Mouse (Mus musculus): ENCODE data around the gene H2-Ke6. TPM values are rescaled to one million over a fixed set of nuclear protein-coding genes. Genes with fewer than 3 reads are reported as not detected.

The H2-Ke6 gene
- polyA plus RNA-seq, 2 experiments = 22.3 to 30.6 TPM

- no peak for DNase-seq (ENCODE audit: low read depth in 3 of 3, low spot score in 3 of 3)
- ATAC-seq (ENCODE audit: insufficient read depth) = no peak
- Histone ChIP-seq H3K4me1 (replicated peaks; ENCODE audit: control insufficient read depth in 2 of 2, insufficient read depth in 2 of 2, low read length in 1 of 2) (no peaks in the 10 kb centered on the region), H3K27ac (no peak overlapping the region), H3K4me2 (ENCODE audit: low read depth) (no peak overlapping the region), H3K36me3 (replicated peaks; ENCODE audit: control insufficient read depth, insufficient read depth, low read depth) (no peaks in the 10 kb centered on the region), H3K9me3 (ENCODE audit: control insufficient read depth, low read length) (no peaks in the 10 kb centered on the region), H3K4me3 (ENCODE audit: insufficient read depth in 1 of 2, low read depth in 2 of 2, low read length in 2 of 2) (no peak overlapping the region), H3K27me3 (ENCODE audit: control insufficient read depth, insufficient read depth, low read length) (no peaks in the 10 kb centered on the region), H3K9ac (replicated peaks) (no peak overlapping the region)
- WGBS (ENCODE audit: insufficient replicate concordance) = 19% methylated on average over 6 of the region's 7 CpGs
- TF ChIP-seq EP300 (IDR thresholded peaks at IDR 0.05; ENCODE audit: low read depth) (no peak), CTCF (IDR thresholded peaks at IDR 0.05; ENCODE audit: low read depth) (no peak)
These were observed 29.4 kb upstream of the H2-Ke6 start for GRCm38 (mm10) chr17:34057224-34057623.

DNA sequence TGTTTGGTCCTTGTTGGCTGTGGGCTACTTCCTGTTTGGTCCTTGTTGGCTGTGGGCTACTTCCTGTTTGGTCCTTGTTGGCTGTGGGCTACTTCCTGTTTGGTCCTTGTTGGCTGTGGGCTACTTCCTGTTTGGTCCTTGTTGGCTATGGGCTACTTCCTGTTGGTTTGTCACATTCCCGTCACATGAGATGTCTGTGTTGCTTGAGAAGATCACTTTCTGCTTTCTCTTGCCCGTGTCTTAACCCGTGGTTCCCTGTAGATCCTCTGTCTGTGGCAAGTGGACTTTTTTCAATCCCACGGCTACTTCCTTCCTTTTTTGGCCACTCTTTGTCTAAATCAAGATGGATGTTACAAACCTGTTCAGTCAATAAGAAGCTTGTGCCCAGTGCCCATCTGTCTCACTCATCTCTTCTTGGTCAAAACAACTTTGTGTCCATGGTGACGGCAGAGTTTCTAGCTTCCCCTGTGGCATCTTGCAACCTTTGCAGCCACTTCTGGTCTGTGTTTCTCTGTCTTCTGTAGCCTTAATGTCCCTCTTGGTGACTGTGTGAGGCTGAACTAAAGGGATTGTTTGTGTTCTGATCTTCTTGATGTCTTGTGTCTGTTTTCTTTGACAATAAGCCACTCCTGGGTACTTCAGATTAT lies 19.7 kb upstream of the H2-Ke6 start:
- H3K4me2 ChIP-seq (ENCODE audit: low read depth) = no peak overlapping the region
- no peaks in the 10 kb centered on the region for H3K27me3 ChIP-seq (ENCODE audit: control insufficient read depth, insufficient read depth, low read length)
- ATAC-seq (ENCODE audit: insufficient read depth) = no peak
- H3K9me3 ChIP-seq (ENCODE audit: control insufficient read depth, low read length) = no peaks in the 10 kb centered on the region
- no peak overlapping the region for H3K4me3 ChIP-seq (ENCODE audit: insufficient read depth in 1 of 2, low read depth in 2 of 2, low read length in 2 of 2)
- H3K27ac ChIP-seq = no peak overlapping the region
- WGBS (ENCODE audit: insufficient replicate concordance) = 44% methylated on average over 5 of the region's 5 CpGs
- no peaks in the 10 kb centered on the region for H3K4me1 ChIP-seq (replicated peaks; ENCODE audit: control insufficient read depth in 2 of 2, insufficient read depth in 2 of 2, low read length in 1 of 2)
- no peak for DNase-seq (ENCODE audit: low read depth in 3 of 3, low spot score in 3 of 3)
- H3K9ac ChIP-seq (replicated peaks) = no peak overlapping the region
- TF ChIP-seq CTCF (IDR thresholded peaks at IDR 0.05; ENCODE audit: low read depth) (no peak), EP300 (IDR thresholded peaks at IDR 0.05; ENCODE audit: low read depth) (no peak)
- H3K36me3 ChIP-seq (replicated peaks; ENCODE audit: control insufficient read depth, insufficient read depth, low read depth) = no peaks in the 10 kb centered on the region

DNA sequence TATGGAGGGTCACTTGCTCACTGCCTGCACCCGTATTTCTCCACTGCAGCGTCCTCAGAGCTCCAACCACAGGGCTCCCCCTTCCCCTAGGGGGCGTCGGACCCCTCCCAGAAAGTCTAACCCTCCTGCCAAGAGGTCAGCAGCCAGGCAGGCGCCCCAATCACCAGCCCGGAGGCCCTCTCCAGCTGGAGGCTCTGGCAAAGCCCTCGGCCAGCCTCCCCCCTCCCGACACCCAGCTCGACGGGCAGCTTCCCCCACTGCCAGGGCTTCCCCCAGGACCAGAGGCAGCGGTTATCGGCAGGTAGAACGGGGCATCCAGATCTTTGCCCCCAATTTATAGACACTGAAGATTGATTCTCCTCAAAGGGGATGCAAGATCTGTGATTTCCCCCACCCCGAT lies 18.1 kb upstream of the H2-Ke6 start:
- Histone ChIP-seq H3K9me3 (ENCODE audit: control insufficient read depth, low read length) (no peaks in the 10 kb centered on the region), H3K4me3 (ENCODE audit: insufficient read depth in 1 of 2, low read depth in 2 of 2, low read length in 2 of 2) (no peak overlapping the region), H3K9ac (replicated peaks) (no peak overlapping the region), H3K4me1 (replicated peaks; ENCODE audit: control insufficient read depth in 2 of 2, insufficient read depth in 2 of 2, low read length in 1 of 2) (no peaks in the 10 kb centered on the region), H3K36me3 (replicated peaks; ENCODE audit: control insufficient read depth, insufficient read depth, low read depth) (no peaks in the 10 kb centered on the region), H3K4me2 (ENCODE audit: low read depth) (no peak overlapping the region), H3K27me3 (ENCODE audit: control insufficient read depth, insufficient read depth, low read length) (no peaks in the 10 kb centered on the region), H3K27ac (no peak overlapping the region)
- no peak for TF ChIP-seq EP300 (IDR thresholded peaks at IDR 0.05; ENCODE audit: low read depth)
- no peak for TF ChIP-seq CTCF (IDR thresholded peaks at IDR 0.05; ENCODE audit: low read depth)
- DNase-seq (ENCODE audit: low read depth in 3 of 3, low spot score in 3 of 3) (no peak), ATAC-seq (ENCODE audit: insufficient read depth) (no peak)
- WGBS (ENCODE audit: insufficient replicate concordance) = 65% methylated on average over 14 of the region's 14 CpGs

GRCm38 (mm10) chr17:34039562-34040450 lies 11.9 kb upstream of the H2-Ke6 start:
- H3K4me2 ChIP-seq (ENCODE audit: low read depth) = no peak overlapping the region
- 32% methylated on average over 17 of the region's 17 CpGs for WGBS (ENCODE audit: insufficient replicate concordance)
- no peaks in the 10 kb centered on the region for H3K9me3 ChIP-seq (ENCODE audit: control insufficient read depth, low read length)
- DNase-seq (ENCODE audit: low read depth in 3 of 3, low spot score in 3 of 3) = no peak
- ATAC-seq (ENCODE audit: insufficient read depth) = no peak
- no peak overlapping the region for H3K4me3 ChIP-seq (ENCODE audit: insufficient read depth in 1 of 2, low read depth in 2 of 2, low read length in 2 of 2)
- peaks cover 6% of the 10 kb centered on the region for H3K27me3 ChIP-seq (ENCODE audit: control insufficient read depth, insufficient read depth, low read length)
- no peak overlapping the region for H3K27ac ChIP-seq
- no peak for TF ChIP-seq EP300 (IDR thresholded peaks at IDR 0.05; ENCODE audit: low read depth)
- TF ChIP-seq CTCF (IDR thresholded peaks at IDR 0.05; ENCODE audit: low read depth) = no peak
- no peak overlapping the region for H3K9ac ChIP-seq (replicated peaks)
- H3K36me3 ChIP-seq (replicated peaks; ENCODE audit: control insufficient read depth, insufficient read depth, low read depth) = peaks cover 4% of the 10 kb centered on the region
- H3K4me1 ChIP-seq (replicated peaks; ENCODE audit: control insufficient read depth in 2 of 2, insufficient read depth in 2 of 2, low read length in 1 of 2) = no peaks in the 10 kb centered on the region; a peak in 1 of 4 replicates
